Mouse (Mus musculus) right cerebral cortex, postnatal 10 days (tissue): Measurements from ENCODE around the gene Gm21885.

Experiments used
- DNase-seq, 2 experiments: peaks; one replicate each; pipeline ENCODE4 v3.0.0; 2021; ENCODE audit warnings: low spot score in 2 of 2

Gene Gm21885

GRCm38 (mm10) chr11:94318056-94318455 lies 36.4 kb downstream of the Gm21885 start:
- no peak for DNase-seq

- peak in 1 of 2 experiments; percentile 68 for DNase-seq
Observed at GRCm38 (mm10) chr11:94320969-94321930, 39.6 kb downstream of the Gm21885 start.

- DNase-seq: peak; percentile 95 to 96
Observed at GRCm38 (mm10) chr11:94321931-94322400, 40.3 kb downstream of the Gm21885 start, which contains the start of gene Luc7l3. Luc7l3 (minus strand) TSS chr11:94321988.

- no peak for DNase-seq
Observed at GRCm38 (mm10) chr11:94322636-94323035, 41.0 kb downstream of the Gm21885 start.

- DNase-seq: no peak
Observed at GRCm38 (mm10) chr11:94323271-94323925, 41.7 kb downstream of the Gm21885 start.

- DNase-seq: no peak
Observed at GRCm38 (mm10) chr11:94324618-94325017, 42.9 kb downstream of the Gm21885 start.

GRCm38 (mm10) chr11:94326961-94327411 lies 45.3 kb downstream of the Gm21885 start:
- peak in 1 of 2 experiments; percentile 51 for DNase-seq

- DNase-seq: peak; percentile 98
Observed at GRCm38 (mm10) chr11:94327693-94328643, 46.3 kb downstream of the Gm21885 start, which contains the start of gene Ankrd40. Ankrd40 (plus strand) TSS chr11:94328001.

GRCm38 (mm10) chr11:94328644-94329025 lies 47.0 kb downstream of the Gm21885 start:
- peak in 1 of 2 experiments; percentile 64 for DNase-seq

GRCm38 (mm10) chr11:94329270-94329891 lies 47.7 kb downstream of the Gm21885 start:
- peak; percentile 85 to 87 for DNase-seq

- DNase-seq: no peak
Observed at GRCm38 (mm10) chr11:94330211-94330610, 48.5 kb downstream of the Gm21885 start.

- DNase-seq: no peak
Observed at GRCm38 (mm10) chr11:94332726-94333125, 51.1 kb downstream of the Gm21885 start.

GRCm38 (mm10) chr11:94334386-94334968 lies 52.8 kb downstream of the Gm21885 start:
- no peak for DNase-seq
